Mouse (Mus musculus) CH12.LX (cell line): ENCODE data around the gene Vps36. TPM values are rescaled to one million over a fixed set of nuclear protein-coding genes. Genes with fewer than 3 reads are reported as not detected.

ENCODE experiments used
- DNase-seq: peaks from one replicate; pipeline ENCODE4 v3.0.0-alpha.2; 2013; ENCODE audit errors: extremely low read depth
- H3K27ac ChIP-seq: 2 replicates; pipeline ENCODE4 v1.5.1; 2012; ENCODE audit warnings: low read depth, mild to moderate bottlenecking, control low read depth, moderate library complexity; ENCODE audit not compliant: insufficient read depth
- H3K27me3 ChIP-seq: replicated peaks from 2 replicates; pipeline ENCODE3; 2012; ENCODE audit warnings: inconsistent platforms
- H3K36me3 ChIP-seq, 2 experiments: replicated peaks in 1 of 2; 2 replicates each; pipeline versions ENCODE3 to v1.6.1; 2012; ENCODE audit warnings: inconsistent platforms in 1 of 2, low read length in 1 of 2, mild to moderate bottlenecking in 1 of 2, mixed read lengths in 1 of 2, moderate library complexity in 1 of 2; ENCODE audit not compliant: control insufficient read depth in 1 of 2, insufficient read depth in 1 of 2
- H3K4me1 ChIP-seq, 2 experiments: 2 replicates each; pipeline ENCODE4 v1.6.1; 2012; ENCODE audit warnings: inconsistent platforms in 1 of 2, moderate library complexity in 1 of 2; ENCODE audit not compliant: insufficient read depth in 2 of 2, control insufficient read depth in 1 of 2
- H3K4me2 ChIP-seq: 2 replicates; pipeline ENCODE4 v1.6.1; 2012; ENCODE audit warnings: low read depth, mild to moderate bottlenecking, control low read depth; ENCODE audit not compliant: poor library complexity, insufficient read depth, severe bottlenecking
- H3K4me3 ChIP-seq, 3 experiments: fragments of 150-350 bp in 1 of 3; sonication (generic) in 1 of 3; replicated peaks in 1 of 3; 2 replicates each; pipeline versions ENCODE3 to v1.5.1; 2011 to 2012; ENCODE audit warnings: low read depth in 2 of 3, low read length in 2 of 3, mild to moderate bottlenecking in 2 of 3, moderate library complexity in 2 of 3, control low read depth in 1 of 3, improper control_type of control experiment in 1 of 3, inconsistent platforms in 1 of 3, mixed read lengths in 1 of 3; ENCODE audit not compliant: poor library complexity in 1 of 3
- H3K79me2 ChIP-seq: replicated peaks from 2 replicates; pipeline ENCODE4 v1.6.1; 2012; ENCODE audit warnings: mild to moderate bottlenecking, moderate library complexity; ENCODE audit not compliant: control insufficient read depth, poor library complexity, insufficient read depth, severe bottlenecking; ENCODE audit errors: extremely low read depth
- H3K9ac ChIP-seq: 2 replicates; pipeline ENCODE4 v1.6.1; 2012; ENCODE audit warnings: low read depth, mild to moderate bottlenecking, control low read depth, moderate library complexity; ENCODE audit not compliant: insufficient read depth
- H3K9me3 ChIP-seq: replicated peaks from 2 replicates; pipeline ENCODE3; 2012; ENCODE audit warnings: low read length, inconsistent platforms, mixed read lengths
- CHD1 ChIP-seq: IDR thresholded peaks from 2 replicates; pipeline ENCODE4 v1.6.1; 2012; ENCODE audit warnings: low read depth, low read length, improper control_type of control experiment, inconsistent platforms
- E2F4 ChIP-seq: IDR thresholded peaks from 2 replicates; pipeline ENCODE4 v1.6.1; 2011; ENCODE audit warnings: low read depth, low read length, improper control_type of control experiment; ENCODE audit not compliant: insufficient replicate concordance
- ELF1 ChIP-seq: IDR thresholded peaks from 2 replicates; pipeline ENCODE4 v1.6.1; 2014; ENCODE audit warnings: low read depth, mild to moderate bottlenecking, inconsistent platforms, low read length, improper control_type of control experiment
- EP300 ChIP-seq: IDR thresholded peaks from 2 replicates; pipeline ENCODE4 v1.6.1; 2011; ENCODE audit warnings: low read length, improper control_type of control experiment
- ETS1 ChIP-seq: conservative IDR thresholded peaks from 2 replicates; pipeline ENCODE4 v1.6.1; 2012; ENCODE audit warnings: low read depth, mild to moderate bottlenecking, inconsistent platforms, low read length, improper control_type of control experiment, moderate library complexity
- JUN ChIP-seq: IDR thresholded peaks from 2 replicates; pipeline ENCODE4 v1.6.1; 2011; ENCODE audit warnings: low read depth, mild to moderate bottlenecking, low read length, improper control_type of control experiment, moderate library complexity; ENCODE audit not compliant: insufficient read depth
- JUND ChIP-seq: conservative IDR thresholded peaks from 2 replicates; pipeline ENCODE4 v1.6.1; 2011; ENCODE audit warnings: low read depth, low read length, improper control_type of control experiment
- KAT2A ChIP-seq: IDR thresholded peaks from 2 replicates; pipeline ENCODE4 v1.6.1; 2012; ENCODE audit warnings: low read length, improper control_type of control experiment, inconsistent platforms; ENCODE audit not compliant: insufficient replicate concordance
- MAZ ChIP-seq: IDR thresholded peaks from 2 replicates; pipeline ENCODE4 v1.6.1; 2012; ENCODE audit warnings: low read depth, mild to moderate bottlenecking, inconsistent platforms, low read length, improper control_type of control experiment, moderate library complexity
- MEF2A ChIP-seq: IDR thresholded peaks from 2 replicates; pipeline ENCODE4 v1.6.1; 2014; ENCODE audit warnings: low read depth, mild to moderate bottlenecking, inconsistent platforms, low read length, improper control_type of control experiment, borderline replicate concordance
- NRF1 ChIP-seq: IDR thresholded peaks from 2 replicates; pipeline ENCODE4 v1.6.1; 2014; ENCODE audit warnings: low read depth, mild to moderate bottlenecking, inconsistent platforms, low read length, improper control_type of control experiment, moderate library complexity
- PAX5 ChIP-seq: IDR thresholded peaks from 2 replicates; pipeline ENCODE4 v1.6.1; 2012; ENCODE audit warnings: low read length, inconsistent platforms, mixed read lengths
- RAD21 ChIP-seq: IDR thresholded peaks from 2 replicates; pipeline ENCODE4 v1.6.1; 2011; ENCODE audit warnings: low read depth, mild to moderate bottlenecking, low read length, improper control_type of control experiment, moderate library complexity
- SMC3 ChIP-seq: IDR thresholded peaks from 2 replicates; pipeline ENCODE4 v1.6.1; 2011; ENCODE audit warnings: low read depth, low read length, improper control_type of control experiment
- TBP ChIP-seq: conservative IDR thresholded peaks from 2 replicates; pipeline ENCODE4 v1.6.1; 2011; ENCODE audit warnings: low read depth, low read length, improper control_type of control experiment
- UBTF ChIP-seq: IDR thresholded peaks from 2 replicates; pipeline ENCODE4 v1.6.1; 2012; ENCODE audit warnings: low read depth, mild to moderate bottlenecking, inconsistent platforms, low read length, improper control_type of control experiment, moderate library complexity
- USF1 ChIP-seq: IDR thresholded peaks from 2 replicates; pipeline ENCODE4 v1.6.1; 2014; ENCODE audit warnings: low read depth, mild to moderate bottlenecking, inconsistent platforms, low read length, improper control_type of control experiment
- USF2 ChIP-seq: conservative IDR thresholded peaks from 2 replicates; pipeline ENCODE4 v1.6.1; 2011; ENCODE audit warnings: low read depth, low read length, improper control_type of control experiment
- ZNF384 ChIP-seq: IDR thresholded peaks from 2 replicates; pipeline ENCODE4 v1.6.1; 2012; ENCODE audit warnings: low read depth, low read length, improper control_type of control experiment, inconsistent platforms
- dilution Hi-C: fragments of 300-500 bp; cut with MboI; formaldehyde crosslinking; loops from 2 replicates; pipeline ENCODE4 v1.14.3; 2020; ENCODE audit warnings: low sequenced_read_pairs; ENCODE audit not compliant: extremely low pct_unique_long_range_greater_than_20kb, extremely low pct_ligation_motif_present
- in situ Hi-C: fragments of 300-500 bp; cut with MboI; formaldehyde crosslinking; loops from 3 replicates; pipeline ENCODE4 v1.14.3; 2019; ENCODE audit warnings: low sequenced_read_pairs, low pct_ligation_motif_present, low pct_unique_long_range_greater_than_20kb, mixed read lengths
- polyA plus RNA-seq: library from polyadenylated mRNA; unstranded; fragments of >175 nt; gene quantifications from 2 replicates; pipeline ENCODE4 v1.2.1, GENCODE M21; 2012; ENCODE audit warnings: low read depth; ENCODE audit not compliant: insufficient read length
- total RNA-seq, 2 experiments: library from RNA; depleted of rRNA; stranded (reverse); fragments of 300-350 nt in 1 of 2; fragments of >200 nt in 1 of 2; gene quantifications; 2 replicates each; pipeline ENCODE4 v1.2.3; 2012 to 2014

Vps36 gene
- total and polyA plus RNA-seq, 3 experiments = 17.8 to 43.1 (median 24.7) TPM

GRCm38 (mm10) chr8:22162206-22162605 is 30.4 kb upstream of the Vps36 start:
- Histone ChIP-seq H3K9me3 (no peaks in the 10 kb centered on the region), H3K27me3 (no peaks in the 10 kb centered on the region), H3K79me2 (no peaks in the 10 kb centered on the region), H3K4me3 (no peak overlapping the region), H3K36me3 (peaks cover 5 to 52% of the 10 kb centered on the region in 2 experiments), H3K9ac (no peak overlapping the region), H3K4me1 (peaks cover 2 to 6% of the 10 kb centered on the region in 2 experiments; a peak in 1 of 4 replicates), H3K27ac (no peak overlapping the region), H3K4me2 (no peak overlapping the region)
- no peak for TF ChIP-seq USF2
- no peak for TF ChIP-seq UBTF
- TF ChIP-seq KAT2A = no peak
- TF ChIP-seq E2F4 = no peak
- no peak for TF ChIP-seq SMC3
- TF ChIP-seq PAX5 = no peak
- no peak for TF ChIP-seq JUND
- no peak for TF ChIP-seq RAD21
- no peak for TF ChIP-seq MEF2A
- TF ChIP-seq CHD1 = no peak
- TF ChIP-seq USF1 = no peak
- no peak for TF ChIP-seq TBP
- TF ChIP-seq ELF1 = no peak
- dilution Hi-C loops (no loop called here), in situ Hi-C loops (no loop called here)
- DNase-seq = no peak

GRCm38 (mm10) chr8:22164431-22164830 is 28.2 kb upstream of the Vps36 start:
- Histone ChIP-seq H3K79me2 (no peaks in the 10 kb centered on the region), H3K4me2 (no peak overlapping the region), H3K27ac (no peak overlapping the region), H3K4me1 (peaks cover 2 to 6% of the 10 kb centered on the region in 2 experiments; a peak in 1 of 4 replicates), H3K36me3 (peaks cover 9 to 61% of the 10 kb centered on the region in 2 experiments), H3K9ac (no peak overlapping the region), H3K4me3 (no peak overlapping the region), H3K27me3 (no peaks in the 10 kb centered on the region), H3K9me3 (no peaks in the 10 kb centered on the region)
- in situ Hi-C loops = no loop called here
- DNase-seq = no peak
- dilution Hi-C loops = no loop called here
- TF ChIP-seq NRF1 (no peak), USF2 (no peak), USF1 (no peak), ETS1 (no peak), MAZ (no peak), ELF1 (no peak), JUND (no peak), EP300 (no peak), JUN (no peak), UBTF (no peak), ZNF384 (no peak)
